Mouse (Mus musculus) lung, postnatal 0 days (tissue): ENCODE data around the gene Dclk2.

Experiments
- CTCF ChIP-seq: IDR thresholded peaks from 2 replicates; pipeline ENCODE4 v1.5.1; 2016; ENCODE audit warnings: antibody characterized with exemption, mild to moderate bottlenecking
- EP300 ChIP-seq: IDR thresholded peaks from 2 replicates; pipeline ENCODE4 v1.6.1; 2016; ENCODE audit warnings: antibody characterized with exemption, mild to moderate bottlenecking, control low read depth

DNA sequence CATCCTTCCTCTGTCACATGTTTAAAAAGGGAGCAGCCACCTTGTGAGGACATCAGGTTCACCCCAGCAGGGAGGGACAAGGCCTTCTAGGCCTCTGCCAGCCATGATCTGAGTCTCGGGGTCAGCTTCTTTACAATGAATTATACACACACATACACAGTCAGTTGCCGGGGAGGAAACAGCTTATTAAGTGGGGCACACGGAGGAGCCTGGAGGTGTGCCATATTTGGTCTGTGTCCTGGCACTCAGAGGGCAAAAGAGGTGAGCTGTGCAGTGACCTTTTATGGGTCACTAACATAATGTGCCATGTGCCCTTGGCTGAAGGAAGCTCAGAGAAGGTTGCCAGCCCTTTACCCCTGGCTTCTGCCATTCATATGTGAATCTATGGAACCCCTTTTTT is 99.3 kb downstream of the Dclk2 start:
- no peak for TF ChIP-seq CTCF
- no peak for TF ChIP-seq EP300
